Mouse (Mus musculus) heart, embryonic 11.5 days (tissue): ENCODE data around the gene Msx1. TPM values are rescaled to one million over a fixed set of nuclear protein-coding genes. Genes with fewer than 3 reads are reported as not detected.

Experiments
- ATAC-seq: fragments of 200-750 bp; cut with Nextera tagmentation; replicated peaks from 2 replicates; pipeline ENCODE4 v1.8.0; 2017; ENCODE audit warnings: moderate library complexity; ENCODE audit not compliant: insufficient number of reproducible peaks, low FRiP score, low TSS enrichment
- H3K27ac ChIP-seq: fragments of 300-500 bp; sonication (generic); 2 replicates; pipeline ENCODE4 v1.5.1; 2014; ENCODE audit warnings: mild to moderate bottlenecking, low read depth, low read length
- H3K27me3 ChIP-seq: fragments of 300-500 bp; sonication (generic); 2 replicates; pipeline ENCODE4 v1.6.1; 2014; ENCODE audit warnings: mild to moderate bottlenecking, low read length, mixed read lengths; ENCODE audit not compliant: control insufficient read depth, insufficient read depth
- H3K36me3 ChIP-seq: fragments of 300-500 bp; sonication (generic); 2 replicates; pipeline ENCODE4 v1.6.1; 2014; ENCODE audit warnings: mild to moderate bottlenecking, low read length, moderate library complexity, mixed read lengths; ENCODE audit not compliant: control insufficient read depth, insufficient read depth
- H3K4me1 ChIP-seq: fragments of 300-500 bp; sonication (generic); 2 replicates; pipeline ENCODE4 v1.6.1; 2014; ENCODE audit warnings: low read length; ENCODE audit not compliant: control insufficient read depth, insufficient read depth
- H3K4me2 ChIP-seq: fragments of 300-500 bp; sonication (generic); 2 replicates; pipeline ENCODE4 v1.6.1; 2014; ENCODE audit warnings: mild to moderate bottlenecking, moderate library complexity
- H3K4me3 ChIP-seq: fragments of 300-500 bp; sonication (generic); 2 replicates; pipeline ENCODE4 v1.5.1; 2014; ENCODE audit warnings: low read depth, low read length
- H3K9ac ChIP-seq: fragments of 300-500 bp; sonication (generic); 2 replicates; pipeline ENCODE4 v1.6.1; 2014; ENCODE audit warnings: mild to moderate bottlenecking, low read depth, low read length, moderate library complexity
- H3K9me3 ChIP-seq: fragments of 300-500 bp; sonication (generic); replicated peaks from 2 replicates; pipeline ENCODE4 v1.6.1; 2016; ENCODE audit warnings: low read length; ENCODE audit not compliant: control insufficient read depth
- WGBS: fragments of 180-500 bp; shearing (Covaris S2); extraction: QIAGEN DNeasy Blood & Tissue Kit; methylation state at CpG from one replicate; pipeline ENCODE4 v1.1.7; 2014; ENCODE audit not compliant: insufficient replicate concordance; 5-methylcytosine and 5-hydroxymethylcytosine counted together
- polyA plus RNA-seq: library from polyadenylated mRNA; unstranded; fragments of >200 nt; fragmentation: Nextera tagmentation; extraction: Ambion mirVana; gene quantifications from 2 replicates; pipeline ENCODE4 v1.2.1, GENCODE M21; 2014

Gene Msx1
- polyA plus RNA-seq, 1 experiment from 2014 or later: 18.6 TPM

- 4% methylated on average over 34 of the region's 34 CpGs for WGBS
- Histone ChIP-seq H3K27me3 (peaks cover 87% of the 10 kb centered on the region), H3K27ac (no peak overlapping the region), H3K9ac (no peak overlapping the region), H3K36me3 (no peaks in the 10 kb centered on the region), H3K4me1 (peaks cover 11% of the 10 kb centered on the region), H3K9me3 (no peaks in the 10 kb centered on the region), H3K4me3 (peak overlapping the region; percentile 33), H3K4me2 (peak overlapping the region; percentile 58)
- ATAC-seq: no peak
Observed at GRCm38 (mm10) chr5:37817658-37818532, 6.5 kb downstream of the Msx1 start.

- peak; percentile 45; the same call in 1 of the 2 replicates for ATAC-seq
- no peaks in the 10 kb centered on the region for H3K9me3 ChIP-seq
- peaks cover 11% of the 10 kb centered on the region for H3K4me1 ChIP-seq
- no peak overlapping the region for H3K27ac ChIP-seq
- peaks cover 81% of the 10 kb centered on the region for H3K27me3 ChIP-seq
- H3K4me3 ChIP-seq: peak overlapping the region; percentile 33
- no peak overlapping the region for H3K9ac ChIP-seq
- WGBS: under 1% methylated on average over 43 of the region's 46 CpGs
- peak overlapping the region; percentile 58 for H3K4me2 ChIP-seq
- no peaks in the 10 kb centered on the region for H3K36me3 ChIP-seq
Observed at GRCm38 (mm10) chr5:37816907-37817657, 7.3 kb downstream of the Msx1 start.

- no peak for ATAC-seq
- H3K4me3 ChIP-seq: no peak overlapping the region
- peaks cover 70% of the 10 kb centered on the region for H3K27me3 ChIP-seq
- no peaks in the 10 kb centered on the region for H3K9me3 ChIP-seq
- WGBS: 73% methylated on average over 4 of the region's 4 CpGs
- H3K36me3 ChIP-seq: no peaks in the 10 kb centered on the region
- H3K9ac ChIP-seq: no peak overlapping the region
- H3K4me1 ChIP-seq: peaks cover 11% of the 10 kb centered on the region
- H3K27ac ChIP-seq: no peak overlapping the region
- H3K4me2 ChIP-seq: no peak overlapping the region
Observed at GRCm38 (mm10) chr5:37815909-37816308, 8.5 kb downstream of the Msx1 start.

DNA sequence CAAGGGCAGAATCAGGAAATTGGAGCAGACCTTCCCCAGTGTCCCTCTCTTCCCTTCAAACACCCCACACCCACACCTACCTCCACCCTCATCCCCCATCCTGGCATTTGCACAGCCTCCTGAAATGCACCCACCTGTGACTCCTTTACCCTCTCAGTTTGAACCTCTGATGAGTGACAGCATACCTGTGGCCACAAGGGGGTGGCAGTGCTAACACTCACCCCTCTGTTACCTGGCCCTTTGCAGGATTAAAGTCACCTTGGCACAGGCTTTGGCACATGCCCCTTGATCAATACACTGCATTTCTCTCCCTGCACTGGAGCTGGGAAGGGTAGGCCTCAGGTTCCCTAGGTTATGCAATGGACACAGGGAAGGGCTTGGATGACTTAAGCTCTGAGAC is 10.2 kb downstream of the Msx1 start:
- Histone ChIP-seq H3K4me3 (no peak overlapping the region), H3K4me1 (peaks cover 11% of the 10 kb centered on the region), H3K27me3 (peaks cover 56% of the 10 kb centered on the region), H3K9me3 (no peaks in the 10 kb centered on the region), H3K9ac (no peak overlapping the region), H3K4me2 (no peak overlapping the region), H3K27ac (no peak overlapping the region), H3K36me3 (no peaks in the 10 kb centered on the region)
- ATAC-seq: no peak

GRCm38 (mm10) chr5:37805291-37805690 is 19.1 kb downstream of the Msx1 start:
- ATAC-seq: no peak
- Histone ChIP-seq H3K4me2 (no peak overlapping the region), H3K9me3 (no peaks in the 10 kb centered on the region), H3K27ac (no peak overlapping the region), H3K4me3 (no peak overlapping the region), H3K27me3 (no peaks in the 10 kb centered on the region), H3K36me3 (no peaks in the 10 kb centered on the region), H3K9ac (no peak overlapping the region), H3K4me1 (no peaks in the 10 kb centered on the region; the same call in 1 of the 2 replicates)
- 62% methylated on average over 6 of the region's 6 CpGs for WGBS

DNA sequence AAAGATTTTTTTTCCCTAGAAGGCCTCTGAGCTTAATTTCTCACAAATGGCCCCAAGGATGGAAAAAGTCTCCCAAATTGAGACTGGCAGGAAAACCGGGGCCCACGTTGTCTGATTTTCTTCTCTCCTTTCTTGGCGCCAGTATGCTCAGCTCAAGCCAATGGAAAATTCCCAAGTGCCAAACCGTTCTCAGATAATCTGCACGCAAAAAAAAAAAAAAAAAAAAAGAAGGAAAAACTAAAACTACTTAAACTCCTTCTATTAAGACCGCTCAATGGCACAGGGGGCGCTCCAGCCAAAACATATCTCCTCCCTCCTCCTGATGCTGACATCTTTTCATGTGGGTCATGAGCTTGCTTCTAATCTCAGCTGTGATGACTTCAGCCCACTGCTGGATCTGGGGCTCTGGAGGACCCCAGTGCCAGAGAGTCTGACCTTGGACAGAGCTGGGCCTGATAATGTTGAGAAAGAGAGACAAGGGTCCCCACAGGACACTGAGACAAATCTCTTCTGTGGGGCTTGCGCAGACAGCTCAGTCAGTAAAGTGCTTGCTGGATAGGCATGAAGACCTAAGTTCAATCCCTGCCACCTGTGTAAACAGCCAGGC is 19.8 kb downstream of the Msx1 start:
- 54% methylated on average over 8 of the region's 8 CpGs for WGBS
- Histone ChIP-seq H3K27ac (no peak overlapping the region), H3K4me2 (no peak overlapping the region)

GRCm38 (mm10) chr5:37797251-37797650 is 27.1 kb downstream of the Msx1 start:
- H3K9me3 ChIP-seq: no peaks in the 10 kb centered on the region
- no peak overlapping the region for H3K9ac ChIP-seq
- H3K27ac ChIP-seq: no peak overlapping the region
- 60% methylated on average over 6 of the region's 6 CpGs for WGBS
- H3K4me1 ChIP-seq: no peaks in the 10 kb centered on the region
- H3K4me2 ChIP-seq: no peak overlapping the region
- no peaks in the 10 kb centered on the region for H3K36me3 ChIP-seq
- no peak overlapping the region for H3K4me3 ChIP-seq
- no peaks in the 10 kb centered on the region for H3K27me3 ChIP-seq
- no peak for ATAC-seq

More for the DNA sequence above, 19.8 kb downstream of the Msx1 start:
- H3K4me3 ChIP-seq: no peak overlapping the region
- no peak overlapping the region for H3K9ac ChIP-seq
- no peaks in the 10 kb centered on the region for H3K27me3 ChIP-seq
- no peak for ATAC-seq
- H3K36me3 ChIP-seq: no peaks in the 10 kb centered on the region
- H3K4me1 ChIP-seq: no peaks in the 10 kb centered on the region; the same call in 1 of the 2 replicates
- H3K9me3 ChIP-seq: no peaks in the 10 kb centered on the region

DNA sequence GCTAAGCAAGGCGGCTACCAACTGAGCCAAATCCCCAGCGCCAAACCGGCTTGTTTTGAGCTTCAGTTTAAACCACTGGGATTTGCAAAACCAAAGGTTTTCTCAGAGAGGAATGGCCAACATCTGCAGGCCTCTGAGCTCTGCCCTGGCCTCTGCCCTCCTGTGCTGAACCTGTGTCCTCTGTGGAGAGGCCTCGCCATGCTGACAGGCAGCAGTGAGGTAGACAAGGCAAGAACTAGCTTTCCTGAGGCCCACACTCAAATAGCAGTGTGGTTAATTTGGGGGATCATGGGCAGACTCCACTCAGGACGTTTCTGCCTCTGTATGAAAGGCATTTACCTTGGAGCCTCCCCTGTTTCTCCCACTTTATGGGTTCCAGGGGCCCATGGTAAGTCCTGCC is 27.6 kb downstream of the Msx1 start:
- Histone ChIP-seq H3K9me3 (no peaks in the 10 kb centered on the region), H3K36me3 (no peaks in the 10 kb centered on the region), H3K4me2 (no peak overlapping the region), H3K27ac (no peak overlapping the region), H3K4me3 (no peak overlapping the region), H3K4me1 (no peaks in the 10 kb centered on the region), H3K9ac (no peak overlapping the region), H3K27me3 (no peaks in the 10 kb centered on the region)
- WGBS: 74% methylated on average over 5 of the region's 5 CpGs
- ATAC-seq: no peak
